Mouse (Mus musculus) heart, adult 2 months (tissue): ENCODE measurements at regions not wholly inside any gene's neighbourhood (a gene's known extent, or its start where the extent isn't known, plus 50 kb on each side); places are given as distances from the start of the nearest gene placed in this dataset.

ENCODE experiments used
- DNase-seq, 2 experiments: peaks; one replicate each; pipeline ENCODE4 v3.0.0; 2021
- H3K27ac ChIP-seq: fragments of 200-600 bp; 2 replicates; pipeline ENCODE4 v1.8.1; 2022
- H3K27me3 ChIP-seq: fragments of 200-500 bp; 2 replicates; pipeline ENCODE4 v1.6.1; 2012; ENCODE audit warnings: mild to moderate bottlenecking, low read length, inconsistent platforms, mixed read lengths; ENCODE audit not compliant: control insufficient read depth, insufficient read depth
- H3K36me3 ChIP-seq: fragments of 200-500 bp; 2 replicates; pipeline ENCODE4 v1.6.1; 2012; ENCODE audit warnings: low read length, inconsistent platforms; ENCODE audit not compliant: control insufficient read depth, insufficient read depth
- H3K4me1 ChIP-seq: fragments of 200-500 bp; 2 replicates; pipeline ENCODE4 v1.6.1; 2011; ENCODE audit warnings: low read length; ENCODE audit not compliant: control insufficient read depth, insufficient read depth
- H3K4me3 ChIP-seq: fragments of 200-600 bp; 2 replicates; pipeline ENCODE4 v1.8.1; 2022
- H3K79me2 ChIP-seq: fragments of 200-500 bp; replicated peaks from 2 replicates; pipeline ENCODE4 v1.6.1; 2012; ENCODE audit warnings: mild to moderate bottlenecking, inconsistent platforms, low read length, moderate library complexity, mixed read lengths; ENCODE audit not compliant: control insufficient read depth, insufficient read depth
- H3K9ac ChIP-seq: fragments of 200-500 bp; 2 replicates; pipeline ENCODE4 v1.6.1; 2012; ENCODE audit warnings: low read depth, mild to moderate bottlenecking, control low read depth, inconsistent platforms, low read length, mixed read lengths
- CTCF ChIP-seq: fragments of 200-600 bp; IDR thresholded peaks from 2 replicates; pipeline ENCODE4 v1.8.1; 2022; ENCODE audit warnings: antibody characterized with exemption, mild to moderate bottlenecking, moderate library complexity
- EP300 ChIP-seq: fragments of 200-500 bp; IDR thresholded peaks from 2 replicates; pipeline ENCODE4 v1.6.1; 2011; ENCODE audit warnings: low read depth, low read length, control low read depth; ENCODE audit not compliant: insufficient read depth
- POLR2A ChIP-seq: fragments of 200-500 bp; IDR thresholded peaks from 2 replicates; pipeline ENCODE4 v1.6.1; 2011; ENCODE audit warnings: mild to moderate bottlenecking, low read depth, low read length, control low read depth; ENCODE audit not compliant: insufficient read depth
- WGBS: fragments of 180-500 bp; shearing (Covaris S2); methylation state at CpG from one replicate; pipeline ENCODE4 v1.1.7; 2018; 5-methylcytosine and 5-hydroxymethylcytosine counted together
- intact Hi-C: fragments of 180-260 bp; cut with DNase I; formaldehyde crosslinking; loops from one replicate; pipeline ENCODE4 v1.15.1; 2025

DNA sequence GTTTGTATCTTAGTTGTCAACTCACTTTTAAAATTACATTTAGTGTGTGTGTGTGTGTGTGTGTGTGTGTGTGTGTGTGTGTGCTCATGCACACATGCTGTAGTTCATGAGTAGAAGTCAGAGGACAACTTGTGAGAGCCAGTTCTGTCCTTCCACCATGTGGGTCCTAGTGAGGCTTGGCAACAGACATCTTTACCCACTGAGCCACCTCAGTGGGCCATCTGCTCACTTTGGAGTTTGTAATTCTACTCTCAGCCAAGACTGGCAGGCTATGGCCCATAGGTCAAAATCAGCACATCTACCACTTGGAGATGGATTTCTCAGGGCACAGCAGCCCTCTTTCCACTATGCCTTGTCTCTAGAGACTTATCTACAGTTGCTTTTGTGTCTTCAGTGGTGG is 388.3 kb upstream of the Kif2a start:
- H3K27me3 ChIP-seq: no peaks in the 10 kb centered on the region
- no peak overlapping the region for H3K9ac ChIP-seq
- no peak for TF ChIP-seq EP300
- no peak for TF ChIP-seq POLR2A
- no peak for TF ChIP-seq CTCF
- no peak overlapping the region for H3K4me3 ChIP-seq
- H3K79me2 ChIP-seq: no peaks in the 10 kb centered on the region
- H3K4me1 ChIP-seq: no peaks in the 10 kb centered on the region
- intact Hi-C loops: no loop called here
- H3K36me3 ChIP-seq: no peaks in the 10 kb centered on the region
- H3K27ac ChIP-seq: no peak overlapping the region
- no peak for DNase-seq

DNA sequence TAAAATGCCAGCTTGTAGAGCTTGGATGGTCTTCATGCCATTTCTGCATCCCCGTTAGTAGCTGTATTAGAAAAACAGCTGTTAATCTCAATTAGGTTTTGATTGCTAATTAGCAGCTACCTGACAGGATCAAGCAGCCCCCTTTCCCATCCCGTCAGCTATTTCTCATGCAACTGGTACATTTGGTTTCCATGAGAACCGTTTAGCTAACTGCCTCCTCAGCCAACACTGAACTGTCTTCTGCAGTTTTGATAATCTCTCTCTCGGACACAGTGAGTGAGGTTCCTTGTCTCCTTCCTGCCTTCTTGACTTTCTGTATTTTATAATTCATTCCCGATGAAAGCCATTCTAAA is 385.7 kb upstream of the Kif2a start:
- Histone ChIP-seq H3K36me3 (no peaks in the 10 kb centered on the region), H3K4me3 (no peak overlapping the region), H3K27ac (no peak overlapping the region), H3K9ac (no peak overlapping the region), H3K27me3 (no peaks in the 10 kb centered on the region), H3K79me2 (no peaks in the 10 kb centered on the region), H3K4me1 (no peaks in the 10 kb centered on the region)
- DNase-seq: no peak
- 67% methylated on average over 5 of the region's 5 CpGs for WGBS
- intact Hi-C loops: no loop called here
- TF ChIP-seq EP300 (no peak), CTCF (no peak), POLR2A (no peak)

DNA sequence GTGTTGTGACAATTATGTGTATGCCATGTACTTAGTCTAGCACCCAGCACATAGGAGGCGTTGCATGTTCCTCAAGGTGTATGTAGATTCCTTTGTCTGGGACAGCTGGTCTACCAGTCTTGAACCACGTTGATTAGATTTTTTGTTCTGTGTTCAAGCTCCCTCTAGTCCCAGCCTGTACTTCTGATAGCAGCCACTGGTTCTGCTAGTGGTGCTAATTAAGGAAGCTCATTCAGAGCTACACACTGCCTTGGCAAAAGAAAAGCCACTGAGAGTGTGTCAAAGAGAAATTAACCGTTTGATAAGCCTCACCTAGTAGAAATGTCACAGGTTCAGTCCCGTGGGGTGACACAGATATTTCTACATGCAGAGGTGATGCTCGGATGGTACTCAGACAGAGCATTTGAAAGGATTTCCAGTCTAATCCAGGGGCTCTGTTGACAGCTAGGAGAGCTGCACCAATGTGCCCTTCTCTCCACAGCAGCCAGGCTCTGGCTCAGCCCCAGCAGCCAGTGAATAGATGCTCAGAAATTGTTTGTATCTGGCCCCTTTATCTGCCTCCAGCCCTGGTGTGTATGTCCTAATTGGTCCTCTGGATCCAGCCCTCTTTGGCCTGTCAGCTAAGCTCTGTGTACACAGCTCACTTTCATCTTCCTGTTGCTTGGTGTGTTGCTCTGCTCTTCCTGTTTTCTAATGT is 385.2 kb upstream of the Kif2a start:
- WGBS: 51% methylated on average over 5 of the region's 5 CpGs
- Histone ChIP-seq H3K27ac (no peak overlapping the region), H3K4me1 (no peaks in the 10 kb centered on the region), H3K27me3 (no peaks in the 10 kb centered on the region), H3K79me2 (no peaks in the 10 kb centered on the region), H3K9ac (no peak overlapping the region), H3K36me3 (no peaks in the 10 kb centered on the region), H3K4me3 (no peak overlapping the region)
- no peak for DNase-seq
- TF ChIP-seq POLR2A: no peak
- no peak for TF ChIP-seq EP300
- no peak for TF ChIP-seq CTCF
- intact Hi-C loops: no loop called here

DNA sequence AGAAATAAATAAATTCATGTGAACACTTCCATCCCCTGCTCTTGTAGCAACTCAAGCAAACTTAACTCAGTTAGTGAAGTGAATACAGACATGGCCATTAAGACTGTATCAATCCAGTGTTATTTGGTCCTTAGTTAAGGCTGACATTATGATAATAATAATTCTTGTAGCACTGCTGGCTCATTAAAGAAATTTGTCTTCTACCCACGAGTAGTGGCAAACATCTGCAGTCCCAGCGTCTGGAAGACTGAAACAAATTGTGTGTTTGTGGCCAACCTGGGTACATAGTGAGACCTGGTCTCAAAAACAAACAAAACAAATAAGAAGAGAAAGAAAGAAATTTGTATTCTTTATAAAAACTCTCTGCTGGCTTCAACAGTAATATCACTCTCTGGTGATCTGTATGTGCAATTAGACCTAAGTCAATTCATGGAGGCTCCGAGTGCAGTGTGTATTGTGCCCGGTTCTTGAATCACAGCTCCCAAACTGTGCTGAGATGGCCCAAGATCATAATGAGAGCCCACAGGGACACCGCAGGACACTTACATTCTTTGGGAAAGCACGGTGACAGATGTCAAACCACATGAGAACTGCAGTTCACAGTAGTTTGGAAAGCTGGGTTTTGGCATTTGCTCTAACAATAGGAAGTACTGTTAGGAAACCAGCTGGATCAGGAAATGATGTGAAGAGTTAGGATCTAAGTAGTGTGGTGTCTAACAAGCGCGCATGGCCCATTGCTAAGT is 376.9 kb upstream of the Kif2a start:
- no peak for TF ChIP-seq EP300
- no peak for TF ChIP-seq CTCF
- TF ChIP-seq POLR2A: no peak
- no peak for DNase-seq
- Histone ChIP-seq H3K9ac (no peak overlapping the region), H3K27me3 (no peaks in the 10 kb centered on the region), H3K36me3 (no peaks in the 10 kb centered on the region), H3K27ac (no peak overlapping the region), H3K4me3 (no peak overlapping the region), H3K4me1 (no peaks in the 10 kb centered on the region), H3K79me2 (no peaks in the 10 kb centered on the region)
- intact Hi-C loops: no loop called here
- WGBS: 70% methylated on average over 8 of the region's 8 CpGs

DNA sequence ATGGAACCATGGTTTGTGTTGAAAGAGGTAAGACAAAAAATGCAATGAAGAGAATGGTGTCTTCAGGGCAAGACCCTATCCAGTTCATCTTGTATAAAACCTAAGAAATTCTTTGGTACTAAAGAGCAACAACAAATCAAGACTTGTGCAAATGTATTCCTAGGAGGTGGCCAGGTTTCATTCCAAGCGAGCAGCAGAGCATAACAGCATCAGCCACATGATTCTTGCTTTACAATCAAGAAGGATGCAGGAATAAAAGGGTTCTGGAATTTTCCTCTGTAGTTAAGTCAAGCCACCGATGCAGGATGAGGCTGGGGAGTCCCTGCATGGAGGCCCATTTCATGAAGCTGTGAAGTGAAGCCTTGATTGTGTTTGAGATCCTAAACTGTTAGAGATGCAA is 374.1 kb upstream of the Kif2a start:
- H3K9ac ChIP-seq: no peak overlapping the region
- WGBS: 83% methylated on average over 2 of the region's 2 CpGs
- H3K36me3 ChIP-seq: no peaks in the 10 kb centered on the region
- H3K27me3 ChIP-seq: no peaks in the 10 kb centered on the region
- no peaks in the 10 kb centered on the region for H3K4me1 ChIP-seq
- DNase-seq: no peak
- intact Hi-C loops: no loop called here
- no peaks in the 10 kb centered on the region for H3K79me2 ChIP-seq
- no peak for TF ChIP-seq EP300
- no peak for TF ChIP-seq POLR2A
- no peak for TF ChIP-seq CTCF
- H3K4me3 ChIP-seq: no peak overlapping the region
- no peak overlapping the region for H3K27ac ChIP-seq

DNA sequence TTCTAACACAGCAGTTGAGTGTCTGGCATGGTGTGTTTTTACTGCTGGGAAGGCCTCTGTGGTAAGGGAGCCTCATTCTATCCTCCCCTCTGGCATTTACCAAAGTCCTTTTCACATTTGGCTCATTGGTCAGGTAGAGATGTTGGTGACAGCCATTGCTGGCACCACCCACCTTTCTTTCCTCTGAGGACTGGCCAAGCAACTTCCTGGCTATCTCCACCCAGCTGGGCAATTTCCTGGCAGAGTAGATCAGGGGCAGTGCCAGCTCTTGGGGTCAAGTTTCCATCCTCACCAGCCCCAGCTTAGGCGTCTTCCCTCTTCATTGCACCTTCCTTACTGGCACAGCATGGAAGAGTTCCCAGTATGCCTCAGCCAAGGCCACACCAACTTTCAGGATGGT is 372.5 kb upstream of the Kif2a start:
- H3K27ac ChIP-seq: no peak overlapping the region
- H3K9ac ChIP-seq: no peak overlapping the region
- no peak overlapping the region for H3K4me3 ChIP-seq
- DNase-seq: no peak
- no peaks in the 10 kb centered on the region for H3K4me1 ChIP-seq
- TF ChIP-seq EP300 (no peak), CTCF (no peak), POLR2A (no peak)
- WGBS: 38% methylated on average over 1 of the region's 1 CpGs
- no peaks in the 10 kb centered on the region for H3K79me2 ChIP-seq
- no peaks in the 10 kb centered on the region for H3K36me3 ChIP-seq
- intact Hi-C loops: no loop called here
- no peaks in the 10 kb centered on the region for H3K27me3 ChIP-seq
